Mouse (Mus musculus) duodenum, adult 2 months (tissue): Measurements from ENCODE around the gene Mdm4. TPM values are rescaled to one million over a fixed set of nuclear protein-coding genes. Genes with fewer than 3 reads are reported as not detected.

Experiments
- polyA plus RNA-seq: library from polyadenylated mRNA; depleted of rRNA; stranded (reverse); fragments of >200 nt; gene quantifications from 2 replicates; pipeline ENCODE4 v1.2.3, GENCODE M21; 2012; ENCODE audit warnings: low replicate concordance; rRNA removed

Mdm4 gene
- 3.3 and 9.3 TPM in 2 replicates for polyA plus RNA-seq

GRCm38 (mm10) chr1:133030461-133030860 is at the start of gene Mdm4:
Gene Mdm4 (minus strand): TSS chr1:133030561.

GRCm38 (mm10) chr1:133045011-133045860 is 14.9 kb upstream of the Mdm4 start, which contains the start of gene Pik3c2b:
Gene Pik3c2b (plus strand): TSS chr1:133045667.

Other genes with a start within 250 kb of the Mdm4 start
- gene Lrrn2, start 150.3 kb downstream of the Mdm4 start, polyA plus RNA-seq = 1.4 and 1.6 TPM in 2 replicates
- gene Pik3c2b, start 15.1 kb upstream of the Mdm4 start, polyA plus RNA-seq = 10.4 and 16.4 TPM in 2 replicates
- 26.4 and 31.0 TPM in 2 replicates for gene Ppp1r15b, start 100.6 kb upstream of the Mdm4 start, polyA plus RNA-seq
- gene Plekha6, start 133.6 kb upstream of the Mdm4 start, polyA plus RNA-seq = 35.9 and 78.5 TPM in 2 replicates